Mouse (Mus musculus): Measurements from ENCODE around the gene Mosmo. TPM values are rescaled to one million over a fixed set of nuclear protein-coding genes. Genes with fewer than 3 reads are reported as not detected.

Gene Mosmo
- polyA plus RNA-seq, 1 experiment from 2014 or later: 14.6 TPM

DNA sequence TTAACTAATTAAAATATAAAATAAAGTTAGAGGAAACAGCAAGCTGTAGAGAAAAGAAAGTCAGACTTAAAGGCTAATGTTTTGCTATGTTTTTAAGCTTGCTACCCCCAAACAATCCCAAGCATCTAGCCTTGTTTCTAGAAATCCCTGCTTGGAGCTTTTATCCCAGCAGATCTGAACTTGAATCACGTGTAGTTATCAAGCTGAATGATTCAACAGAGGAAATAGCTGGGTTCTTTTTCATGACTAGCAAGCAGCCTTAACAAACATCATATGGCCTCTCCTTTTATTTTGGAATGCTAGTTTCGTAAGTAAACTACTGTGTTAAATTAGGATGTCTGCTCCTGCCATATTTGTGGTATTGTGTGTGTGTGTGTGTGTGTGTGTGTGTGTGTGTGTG, 39.8 kb downstream of the Mosmo start:
- Histone ChIP-seq H3K36me3 (ENCODE audit: control insufficient read depth, insufficient read depth, low read length) (no peaks in the 10 kb centered on the region), H3K27me3 (ENCODE audit: control insufficient read depth, insufficient read depth, low read length) (no peaks in the 10 kb centered on the region), H3K9me3 (ENCODE audit: control insufficient read depth, low read length) (no peaks in the 10 kb centered on the region), H3K4me3 (ENCODE audit: low read length) (no peak overlapping the region), H3K4me2 (replicated peaks; ENCODE audit: low read depth, low read length) (no peak overlapping the region), H3K4me1 (ENCODE audit: control insufficient read depth, insufficient read depth, low read length) (no peaks in the 10 kb centered on the region), H3K9ac (ENCODE audit: low read depth, low read length) (no peak overlapping the region), H3K27ac (ENCODE audit: low read depth, low read length) (no peak overlapping the region)
- WGBS: 73% methylated on average over 2 of the region's 2 CpGs
- ATAC-seq (ENCODE audit: low FRiP score, low TSS enrichment): no peak

DNA sequence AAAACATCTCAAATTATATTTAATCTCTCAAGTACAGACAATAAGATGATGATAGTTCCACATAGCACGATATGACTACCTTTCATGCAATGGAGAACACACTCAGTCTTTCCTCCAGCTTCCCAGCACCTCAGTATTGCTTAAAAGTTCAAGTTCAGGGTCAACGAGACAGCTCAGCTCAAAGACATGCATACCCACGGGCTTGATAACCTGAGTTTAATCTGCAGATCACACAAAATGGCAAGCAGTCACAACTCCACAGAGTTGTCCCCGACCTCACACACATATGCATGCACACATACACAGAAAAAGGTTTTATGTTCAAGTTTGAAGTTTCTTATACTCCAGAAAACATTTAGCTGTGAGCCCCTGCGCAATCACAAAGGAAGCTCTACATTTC, 43.6 kb downstream of the Mosmo start:
- WGBS: 92% methylated on average over 5 of the region's 5 CpGs
- no peaks in the 10 kb centered on the region for H3K9me3 ChIP-seq (ENCODE audit: control insufficient read depth, low read length)
- no peak overlapping the region for H3K9ac ChIP-seq (ENCODE audit: low read depth, low read length)
- no peak overlapping the region for H3K4me3 ChIP-seq (ENCODE audit: low read length)
- H3K27ac ChIP-seq (ENCODE audit: low read depth, low read length): no peak overlapping the region
- H3K27me3 ChIP-seq (ENCODE audit: control insufficient read depth, insufficient read depth, low read length): no peaks in the 10 kb centered on the region
- no peak for ATAC-seq (ENCODE audit: low FRiP score, low TSS enrichment)
- 0 out of 2 replicates have a peak, but pooled peaks cover under 1% of the 10 kb centered on the region for H3K36me3 ChIP-seq (ENCODE audit: control insufficient read depth, insufficient read depth, low read length)
- no peak overlapping the region for H3K4me2 ChIP-seq (replicated peaks; ENCODE audit: low read depth, low read length)
- no peaks in the 10 kb centered on the region for H3K4me1 ChIP-seq (ENCODE audit: control insufficient read depth, insufficient read depth, low read length)

DNA sequence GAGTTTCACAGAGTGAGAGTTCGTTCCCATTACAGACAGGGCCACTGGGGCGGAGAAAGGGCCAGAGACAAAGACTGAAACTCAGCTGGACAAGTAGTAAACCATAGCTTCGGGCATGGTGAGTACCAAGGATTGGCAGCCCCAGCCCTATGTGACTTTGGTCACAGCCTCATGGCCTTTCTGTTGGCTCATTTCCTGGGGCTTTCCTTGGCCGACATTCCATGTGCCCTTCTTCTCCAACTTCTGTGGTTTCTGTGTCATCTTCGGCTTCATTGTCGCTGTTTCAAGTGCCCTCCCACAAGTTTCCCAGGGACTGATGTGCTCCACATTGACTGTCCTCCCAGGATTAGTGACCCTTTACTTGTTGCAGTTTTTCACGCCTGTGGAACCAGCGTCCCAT, 44.0 kb downstream of the Mosmo start:
- Histone ChIP-seq H3K36me3 (ENCODE audit: control insufficient read depth, insufficient read depth, low read length) (0 out of 2 replicates have a peak, but pooled peaks cover 5% of the 10 kb centered on the region), H3K4me3 (ENCODE audit: low read length) (no peak overlapping the region), H3K4me2 (replicated peaks; ENCODE audit: low read depth, low read length) (no peak overlapping the region), H3K27me3 (ENCODE audit: control insufficient read depth, insufficient read depth, low read length) (no peaks in the 10 kb centered on the region), H3K9ac (ENCODE audit: low read depth, low read length) (no peak overlapping the region), H3K9me3 (ENCODE audit: control insufficient read depth, low read length) (no peaks in the 10 kb centered on the region), H3K4me1 (ENCODE audit: control insufficient read depth, insufficient read depth, low read length) (no peaks in the 10 kb centered on the region), H3K27ac (ENCODE audit: low read depth, low read length) (no peak overlapping the region)
- WGBS: 85% methylated on average over 8 of the region's 8 CpGs
- no peak for ATAC-seq (ENCODE audit: low FRiP score, low TSS enrichment)

DNA sequence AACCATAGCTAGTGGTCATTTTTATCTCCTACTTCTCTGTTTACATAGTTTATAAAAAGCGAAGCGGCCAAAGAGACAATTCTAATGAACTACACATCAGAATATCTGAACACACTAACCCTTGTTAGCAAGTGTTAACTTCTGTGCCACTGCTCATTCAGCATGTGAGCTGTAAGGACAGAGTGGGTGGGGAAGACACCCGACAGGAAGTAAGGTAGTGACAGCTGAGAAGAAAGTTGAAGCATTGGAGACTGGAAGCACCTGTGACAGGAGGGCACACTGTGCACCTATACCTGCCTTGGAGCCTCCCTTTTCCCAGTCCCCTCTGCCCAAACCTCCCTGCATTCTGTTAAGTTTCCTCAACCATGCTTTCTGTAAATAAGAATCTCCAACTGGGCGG, 44.6 kb downstream of the Mosmo start:
- no peak for ATAC-seq (ENCODE audit: low FRiP score, low TSS enrichment)
- Histone ChIP-seq H3K9me3 (ENCODE audit: control insufficient read depth, low read length) (no peaks in the 10 kb centered on the region), H3K4me3 (ENCODE audit: low read length) (no peak overlapping the region), H3K27me3 (ENCODE audit: control insufficient read depth, insufficient read depth, low read length) (no peaks in the 10 kb centered on the region), H3K27ac (ENCODE audit: low read depth, low read length) (no peak overlapping the region), H3K9ac (ENCODE audit: low read depth, low read length) (no peak overlapping the region), H3K36me3 (ENCODE audit: control insufficient read depth, insufficient read depth, low read length) (0 out of 2 replicates have a peak, but pooled peaks cover 5% of the 10 kb centered on the region), H3K4me2 (replicated peaks; ENCODE audit: low read depth, low read length) (no peak overlapping the region), H3K4me1 (ENCODE audit: control insufficient read depth, insufficient read depth, low read length) (no peaks in the 10 kb centered on the region)
- 94% methylated on average over 4 of the region's 4 CpGs for WGBS

DNA sequence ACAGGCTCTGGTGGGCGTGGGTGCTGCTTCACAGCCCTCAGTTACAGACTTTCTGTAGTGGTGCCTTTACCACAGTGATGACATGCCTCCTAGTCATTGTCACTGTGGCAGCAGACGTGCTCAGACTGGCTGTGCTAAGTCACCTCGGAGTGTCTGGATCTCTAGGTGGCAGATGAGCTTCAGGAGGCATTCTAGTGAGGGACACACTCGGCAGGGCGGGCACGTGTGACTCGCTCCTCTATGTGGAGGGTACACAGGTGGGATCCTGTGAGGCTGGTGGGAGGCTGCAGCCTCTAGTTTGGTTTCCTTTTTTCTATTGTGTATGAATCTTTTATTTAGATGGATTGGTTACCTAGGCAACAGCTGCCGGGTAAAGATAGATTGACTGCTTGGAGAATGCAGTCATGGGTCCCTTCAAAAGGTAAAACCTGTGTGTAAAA, 45.4 kb downstream of the Mosmo start:
- H3K36me3 ChIP-seq (ENCODE audit: control insufficient read depth, insufficient read depth, low read length): 0 out of 2 replicates have a peak, but pooled peaks cover 5% of the 10 kb centered on the region

DNA sequence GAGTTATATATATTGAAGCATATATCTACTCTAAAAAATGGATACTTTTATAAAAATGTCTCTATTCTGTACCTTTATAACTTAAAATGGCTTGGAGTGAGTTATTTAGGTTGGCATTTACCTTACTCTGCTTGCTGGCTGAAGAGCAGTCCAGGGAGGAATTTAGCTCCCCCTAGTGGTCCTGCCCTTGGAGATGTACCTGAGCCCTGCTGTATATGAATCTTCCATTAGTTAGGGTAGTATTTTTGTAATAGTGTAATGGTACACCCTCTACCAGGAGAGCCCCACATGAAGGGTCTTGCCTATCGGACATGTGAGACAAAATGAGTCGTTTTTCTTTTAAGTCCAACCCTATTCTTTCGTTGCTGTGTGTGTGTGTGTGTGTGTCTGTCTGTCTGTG, 50.2 kb downstream of the Mosmo start:
- ATAC-seq (ENCODE audit: low FRiP score, low TSS enrichment): no peak

More for the DNA sequence above, 45.4 kb downstream of the Mosmo start:
- H3K27ac ChIP-seq (ENCODE audit: low read depth, low read length): no peak overlapping the region
- no peak overlapping the region for H3K4me2 ChIP-seq (replicated peaks; ENCODE audit: low read depth, low read length)
- H3K9ac ChIP-seq (ENCODE audit: low read depth, low read length): no peak overlapping the region
- no peaks in the 10 kb centered on the region for H3K9me3 ChIP-seq (ENCODE audit: control insufficient read depth, low read length)
- no peaks in the 10 kb centered on the region for H3K27me3 ChIP-seq (ENCODE audit: control insufficient read depth, insufficient read depth, low read length)
- no peak for ATAC-seq (ENCODE audit: low FRiP score, low TSS enrichment)
- 85% methylated on average over 8 of the region's 8 CpGs for WGBS
- H3K4me1 ChIP-seq (ENCODE audit: control insufficient read depth, insufficient read depth, low read length): no peaks in the 10 kb centered on the region
- H3K4me3 ChIP-seq (ENCODE audit: low read length): no peak overlapping the region

DNA sequence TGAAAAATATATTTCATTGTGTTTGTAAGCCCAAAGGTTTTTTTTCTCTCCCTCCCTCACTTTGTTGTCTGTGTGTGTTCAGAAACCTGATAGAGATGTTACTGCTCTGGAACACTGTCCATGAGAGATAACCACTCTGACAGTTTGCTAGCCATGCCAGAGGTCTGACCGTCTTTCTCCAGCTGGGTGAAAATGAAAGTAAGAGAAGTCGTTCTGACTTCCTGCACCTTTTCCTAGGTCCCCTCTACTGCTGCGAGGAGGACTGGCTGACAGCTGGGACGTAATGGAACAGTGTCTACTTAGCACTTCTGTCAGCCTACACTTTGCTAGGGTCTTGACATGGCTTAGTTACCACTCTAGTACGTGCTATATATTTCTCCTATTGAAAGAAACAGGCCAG, 52.2 kb downstream of the Mosmo start:
- 70% methylated on average over 5 of the region's 5 CpGs for WGBS
- no peak overlapping the region for H3K9ac ChIP-seq (ENCODE audit: low read depth, low read length)
- no peak overlapping the region for H3K4me3 ChIP-seq (ENCODE audit: low read length)
- H3K4me1 ChIP-seq (ENCODE audit: control insufficient read depth, insufficient read depth, low read length): no peaks in the 10 kb centered on the region
- ATAC-seq (ENCODE audit: low FRiP score, low TSS enrichment): no peak
- no peaks in the 10 kb centered on the region for H3K27me3 ChIP-seq (ENCODE audit: control insufficient read depth, insufficient read depth, low read length)
- H3K9me3 ChIP-seq (ENCODE audit: control insufficient read depth, low read length): no peaks in the 10 kb centered on the region
- H3K36me3 ChIP-seq (ENCODE audit: control insufficient read depth, insufficient read depth, low read length): peaks cover 11% of the 10 kb centered on the region; the same call in 1 of the 2 replicates
- H3K27ac ChIP-seq (ENCODE audit: low read depth, low read length): no peak overlapping the region
- no peak overlapping the region for H3K4me2 ChIP-seq (replicated peaks; ENCODE audit: low read depth, low read length)

More for the DNA sequence above, 50.2 kb downstream of the Mosmo start:
- no peaks in the 10 kb centered on the region for H3K4me1 ChIP-seq (ENCODE audit: control insufficient read depth, insufficient read depth, low read length)
- H3K4me2 ChIP-seq (replicated peaks; ENCODE audit: low read depth, low read length): no peak overlapping the region
- no peaks in the 10 kb centered on the region for H3K9me3 ChIP-seq (ENCODE audit: control insufficient read depth, low read length)
- 87% methylated on average over 3 of the region's 3 CpGs for WGBS
- H3K27ac ChIP-seq (ENCODE audit: low read depth, low read length): no peak overlapping the region
- no peak overlapping the region for H3K9ac ChIP-seq (ENCODE audit: low read depth, low read length)
- H3K4me3 ChIP-seq (ENCODE audit: low read length): no peak overlapping the region
- H3K36me3 ChIP-seq (ENCODE audit: control insufficient read depth, insufficient read depth, low read length): peaks cover 9% of the 10 kb centered on the region; the same call in 1 of the 2 replicates
- no peaks in the 10 kb centered on the region for H3K27me3 ChIP-seq (ENCODE audit: control insufficient read depth, insufficient read depth, low read length)

DNA sequence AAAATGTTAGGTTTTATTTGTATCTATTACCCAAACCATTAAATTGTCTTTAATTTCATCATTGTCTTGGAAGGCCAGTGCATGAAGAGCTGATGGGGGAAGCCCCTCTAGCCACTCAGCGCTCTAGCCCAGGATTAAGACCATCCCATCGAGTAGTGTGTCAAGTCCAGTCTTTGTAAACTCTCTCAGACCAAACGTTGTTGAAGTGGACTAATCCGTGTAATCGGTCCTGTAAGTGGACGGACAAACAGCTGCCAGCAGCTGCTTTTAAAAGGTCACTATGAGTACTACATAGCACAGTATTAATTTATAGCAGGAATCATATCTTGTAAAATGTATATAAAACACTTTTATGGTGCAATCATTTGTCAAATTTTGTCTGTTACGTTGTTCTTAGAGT, 55.5 kb downstream of the Mosmo start:
- 83% methylated on average over 7 of the region's 7 CpGs for WGBS
- H3K27ac ChIP-seq (ENCODE audit: low read depth, low read length): no peak overlapping the region
- no peak for ATAC-seq (ENCODE audit: low FRiP score, low TSS enrichment)

DNA sequence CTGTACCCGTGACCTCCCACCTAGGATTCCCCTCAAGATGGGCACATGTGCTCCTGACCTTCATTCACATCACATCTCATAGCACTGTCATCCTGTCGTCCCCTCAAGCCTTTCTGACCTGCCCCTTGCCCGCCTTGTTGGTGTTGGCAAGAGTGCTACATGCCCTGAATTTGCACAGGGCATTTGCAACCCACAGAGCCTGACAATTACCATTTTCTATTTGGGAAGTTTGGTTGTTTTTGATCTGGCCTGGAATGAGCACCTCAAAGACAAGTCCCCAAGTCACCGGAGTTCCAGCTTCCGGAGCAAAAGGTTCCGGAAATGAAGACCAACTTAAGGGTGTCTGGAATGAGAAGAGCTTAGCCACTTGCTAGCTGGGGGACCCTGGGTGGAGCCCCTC, 61.6 kb downstream of the Mosmo start, which contains the start of gene Vwa3a:
Vwa3a (plus strand) TSS at position 301 of the 400 bp plus-strand sequence.
- no peaks in the 10 kb centered on the region for H3K27me3 ChIP-seq (ENCODE audit: control insufficient read depth, insufficient read depth, low read length)
- no peak within 1 kb of the TSS for H3K4me3 ChIP-seq (ENCODE audit: low read length)
- WGBS: 78% methylated on average over 6 of the region's 6 CpGs
- no peak within 1 kb of the TSS for H3K4me2 ChIP-seq (replicated peaks; ENCODE audit: low read depth, low read length)
- no peak for ATAC-seq (ENCODE audit: low FRiP score, low TSS enrichment)
- 0 out of 2 replicates have a peak, but pooled peaks cover 2% of the 10 kb centered on the region for H3K36me3 ChIP-seq (ENCODE audit: control insufficient read depth, insufficient read depth, low read length)
- H3K9me3 ChIP-seq (ENCODE audit: control insufficient read depth, low read length): no peaks in the 10 kb centered on the region
- H3K4me1 ChIP-seq (ENCODE audit: control insufficient read depth, insufficient read depth, low read length): no peaks in the 10 kb centered on the region
- H3K9ac ChIP-seq (ENCODE audit: low read depth, low read length): no peak within 1 kb of the TSS
- no peak within 1 kb of the TSS for H3K27ac ChIP-seq (ENCODE audit: low read depth, low read length)

More for the DNA sequence above, 55.5 kb downstream of the Mosmo start:
- H3K27me3 ChIP-seq (ENCODE audit: control insufficient read depth, insufficient read depth, low read length): no peaks in the 10 kb centered on the region
- H3K4me3 ChIP-seq (ENCODE audit: low read length): no peak overlapping the region
- H3K4me2 ChIP-seq (replicated peaks; ENCODE audit: low read depth, low read length): no peak overlapping the region
- H3K4me1 ChIP-seq (ENCODE audit: control insufficient read depth, insufficient read depth, low read length): no peaks in the 10 kb centered on the region
- H3K9ac ChIP-seq (ENCODE audit: low read depth, low read length): no peak overlapping the region
- H3K9me3 ChIP-seq (ENCODE audit: control insufficient read depth, low read length): no peaks in the 10 kb centered on the region
- peaks cover 6% of the 10 kb centered on the region; the same call in 1 of the 2 replicates for H3K36me3 ChIP-seq (ENCODE audit: control insufficient read depth, insufficient read depth, low read length)
